Mouse (Mus musculus): ENCODE data around the gene Vangl2.

DNA sequence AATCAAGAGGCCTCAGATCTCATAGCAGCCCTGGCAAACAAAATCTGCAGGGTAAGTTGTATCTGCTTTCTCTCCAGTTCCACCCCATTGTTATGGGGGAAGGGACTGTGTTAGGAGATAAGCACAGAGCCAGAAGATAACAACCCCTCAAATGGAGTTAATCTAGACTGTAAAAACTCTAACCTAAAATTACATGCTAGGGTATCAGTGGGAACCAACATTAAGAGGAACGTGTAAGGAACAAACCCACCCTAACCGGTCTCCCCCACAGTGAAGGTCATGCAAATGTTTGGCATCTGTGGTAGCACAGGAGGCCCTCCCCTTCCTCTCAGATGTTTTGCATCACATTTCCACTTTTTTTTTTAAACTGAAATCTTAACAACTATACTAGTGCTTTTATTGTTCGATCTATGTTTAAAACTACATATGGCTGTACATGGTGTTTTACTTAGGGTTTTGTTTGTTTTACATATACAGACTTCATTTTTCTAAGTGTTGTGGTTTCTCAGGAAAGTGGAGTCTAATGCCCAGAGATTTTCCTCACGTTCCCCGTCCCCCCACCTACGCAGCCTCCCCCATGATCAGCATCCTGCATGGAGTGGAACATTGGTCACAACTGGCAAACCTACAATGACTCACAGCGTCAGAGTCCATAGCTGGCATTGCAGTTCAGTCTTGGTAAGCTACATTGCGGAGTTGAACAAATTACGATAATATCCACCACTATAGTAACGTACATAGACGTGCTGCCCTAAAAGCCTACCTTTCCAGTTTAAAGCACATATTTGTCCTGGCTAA, 33.1 kb downstream of the Vangl2 start:
- TF ChIP-seq POLR2A (IDR thresholded peaks at IDR 0.05; ENCODE audit: insufficient read length, low read depth) = no peak
- TF ChIP-seq USF1 (IDR thresholded peaks at IDR 0.05; ENCODE audit: low read depth) = no peak
- no peak for TF ChIP-seq E2F4 (IDR thresholded peaks at IDR 0.05; ENCODE audit: insufficient read depth)
- TF ChIP-seq TCF3 (IDR thresholded peaks at IDR 0.05; ENCODE audit: insufficient read length, low read depth) = no peak
- no peak for TF ChIP-seq CEBPB (IDR thresholded peaks at IDR 0.05; ENCODE audit: insufficient read depth, poor library complexity, severe bottlenecking)
- no peak for TF ChIP-seq POLR2AphosphoS2 (IDR thresholded peaks at IDR 0.05; ENCODE audit: insufficient read length, low read depth)
- no peak for TF ChIP-seq MYOG (IDR thresholded peaks at IDR 0.05; ENCODE audit: control insufficient read depth in 1 of 3, insufficient read depth in 1 of 3, insufficient read length in 2 of 3, low read depth in 2 of 3)
- no peak for TF ChIP-seq MYOD1 (IDR thresholded peaks at IDR 0.05; ENCODE audit: control insufficient read depth in 1 of 3, insufficient read length in 2 of 3, low read depth in 2 of 3)

Measured in myocyte (in vitro differentiated cells).